Mouse (Mus musculus): Measurements from ENCODE around the gene Gsk3a.

DNA sequence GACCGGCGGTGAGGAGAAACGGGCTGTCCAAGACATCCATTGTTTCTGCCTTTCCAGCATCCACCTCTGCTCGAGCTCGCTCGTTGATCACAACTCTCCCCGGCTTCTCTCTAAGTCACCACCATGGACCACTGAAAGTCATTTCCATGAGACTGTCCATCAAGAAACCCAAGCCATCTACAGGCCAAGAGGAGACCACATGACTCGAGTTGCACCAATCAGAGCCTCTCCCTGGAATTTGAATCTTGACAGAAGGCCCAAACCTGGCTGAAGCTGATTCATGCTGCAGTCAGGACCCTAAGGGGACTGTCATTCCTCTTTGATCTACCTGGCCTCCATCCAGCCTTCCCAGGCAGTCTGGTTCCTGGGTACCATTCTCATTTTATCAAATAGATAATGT, 45.5 kb downstream of the Gsk3a start:
- TF ChIP-seq CTCF (IDR thresholded peaks at IDR 0.05; ENCODE audit: low read depth, low read length), result no peak
- no peak for TF ChIP-seq POLR2A (IDR thresholded peaks at IDR 0.05; ENCODE audit: borderline replicate concordance, low read depth, low read length)
